Mouse (Mus musculus) neural tube, embryonic 13.5 days (tissue): ENCODE measurements at regions not wholly inside any gene's neighbourhood (a gene's known extent, or its start where the extent isn't known, plus 50 kb on each side); places are given as distances from the start of the nearest gene placed in this dataset.

Source experiments
- ATAC-seq: fragments of 200-750 bp; cut with Nextera tagmentation; 2 replicates; pipeline ENCODE4 v1.8.0; 2017; ENCODE audit warnings: low read depth, mild to moderate bottlenecking, moderate TSS enrichment, moderate library complexity
- H3K27ac ChIP-seq: fragments of 300-500 bp; sonication (generic); replicated peaks from 2 replicates; pipeline ENCODE4 v1.5.1; 2015; ENCODE audit warnings: moderate library complexity, mild to moderate bottlenecking, inconsistent platforms
- H3K27me3 ChIP-seq: fragments of 300-500 bp; sonication (generic); 2 replicates; pipeline ENCODE4 v1.6.1; 2015; ENCODE audit warnings: mild to moderate bottlenecking, inconsistent platforms
- H3K36me3 ChIP-seq: fragments of 300-500 bp; sonication (generic); 2 replicates; pipeline ENCODE4 v1.6.1; 2015; ENCODE audit warnings: mild to moderate bottlenecking, inconsistent platforms
- H3K4me1 ChIP-seq: fragments of 300-500 bp; sonication (generic); replicated peaks from 2 replicates; pipeline ENCODE4 v1.6.1; 2015; ENCODE audit warnings: inconsistent platforms
- H3K4me2 ChIP-seq: fragments of 300-500 bp; sonication (generic); 2 replicates; pipeline ENCODE4 v1.6.1; 2015; ENCODE audit warnings: inconsistent platforms, mild to moderate bottlenecking, moderate library complexity
- H3K4me3 ChIP-seq: fragments of 300-500 bp; sonication (generic); 2 replicates; pipeline ENCODE4 v1.5.1; 2015; ENCODE audit warnings: mild to moderate bottlenecking, inconsistent platforms
- H3K9ac ChIP-seq: fragments of 300-500 bp; sonication (generic); 2 replicates; pipeline ENCODE4 v1.6.1; 2015; ENCODE audit warnings: moderate library complexity, mild to moderate bottlenecking, inconsistent platforms
- H3K9me3 ChIP-seq: fragments of 300-500 bp; sonication (generic); 2 replicates; pipeline ENCODE4 v1.6.1; 2016; ENCODE audit warnings: inconsistent platforms
- WGBS: fragments of 180-500 bp; shearing (Covaris S2); methylation state at CpG from one replicate; pipeline ENCODE4 v1.1.7; 2015; 5-methylcytosine and 5-hydroxymethylcytosine counted together

- no peak overlapping the region for H3K9ac ChIP-seq
- no peaks in the 10 kb centered on the region for H3K4me1 ChIP-seq
- H3K36me3 ChIP-seq: no peaks in the 10 kb centered on the region
- no peaks in the 10 kb centered on the region for H3K9me3 ChIP-seq
- no peak for ATAC-seq
- no peak overlapping the region for H3K27ac ChIP-seq
- H3K4me3 ChIP-seq: no peak overlapping the region
- H3K4me2 ChIP-seq: no peak overlapping the region
- no peaks in the 10 kb centered on the region for H3K27me3 ChIP-seq
- 92% methylated on average over 2 of the region's 2 CpGs for WGBS
These were observed 2599.4 kb upstream of the Gm7489 start for GRCm38 (mm10) chr15:51285334-51285733.

- H3K4me2 ChIP-seq: no peak overlapping the region
- ATAC-seq: no peak
These were observed 2598.4 kb upstream of the Gm7489 start for GRCm38 (mm10) chr15:51286352-51286751.

GRCm38 (mm10) chr15:51288911-51289432 is 2595.7 kb upstream of the Gm7489 start:
- no peaks in the 10 kb centered on the region for H3K27me3 ChIP-seq
- H3K9me3 ChIP-seq: no peaks in the 10 kb centered on the region
- no peak overlapping the region for H3K9ac ChIP-seq
- no peak overlapping the region for H3K27ac ChIP-seq
- H3K36me3 ChIP-seq: no peaks in the 10 kb centered on the region
- no peaks in the 10 kb centered on the region for H3K4me1 ChIP-seq
- H3K4me3 ChIP-seq: no peak overlapping the region
- 49% methylated on average over 9 of the region's 9 CpGs for WGBS
- H3K4me2 ChIP-seq: no peak overlapping the region
- no peak for ATAC-seq

More at GRCm38 (mm10) chr15:51286352-51286751, 2598.4 kb upstream of the Gm7489 start:
- Histone ChIP-seq H3K4me1 (no peaks in the 10 kb centered on the region), H3K36me3 (no peaks in the 10 kb centered on the region), H3K27ac (no peak overlapping the region), H3K4me3 (no peak overlapping the region), H3K9me3 (no peaks in the 10 kb centered on the region), H3K9ac (no peak overlapping the region), H3K27me3 (no peaks in the 10 kb centered on the region)
- WGBS: 86% methylated on average over 3 of the region's 3 CpGs

GRCm38 (mm10) chr15:51289916-51290315 is 2594.8 kb upstream of the Gm7489 start:
- H3K27me3 ChIP-seq: no peaks in the 10 kb centered on the region
- no peak for ATAC-seq
- no peaks in the 10 kb centered on the region for H3K4me1 ChIP-seq
- 85% methylated on average over 9 of the region's 9 CpGs for WGBS
- no peak overlapping the region for H3K4me2 ChIP-seq
- H3K9me3 ChIP-seq: no peaks in the 10 kb centered on the region
- no peaks in the 10 kb centered on the region for H3K36me3 ChIP-seq
- no peak overlapping the region for H3K27ac ChIP-seq
- no peak overlapping the region for H3K4me3 ChIP-seq
- H3K9ac ChIP-seq: no peak overlapping the region

- Histone ChIP-seq H3K9me3 (no peaks in the 10 kb centered on the region), H3K27me3 (no peaks in the 10 kb centered on the region), H3K9ac (no peak overlapping the region), H3K4me2 (no peak overlapping the region), H3K36me3 (no peaks in the 10 kb centered on the region), H3K4me1 (no peaks in the 10 kb centered on the region), H3K27ac (no peak overlapping the region), H3K4me3 (no peak overlapping the region)
- WGBS: 94% methylated on average over 6 of the region's 6 CpGs
- ATAC-seq: no peak
These were observed 2593.5 kb upstream of the Gm7489 start for GRCm38 (mm10) chr15:51291183-51291582.

GRCm38 (mm10) chr15:51296841-51297240 is 2587.9 kb upstream of the Gm7489 start:
- Histone ChIP-seq H3K9ac (no peak overlapping the region), H3K9me3 (no peaks in the 10 kb centered on the region), H3K27ac (no peak overlapping the region), H3K4me2 (no peak overlapping the region), H3K27me3 (no peaks in the 10 kb centered on the region), H3K36me3 (no peaks in the 10 kb centered on the region), H3K4me3 (no peak overlapping the region), H3K4me1 (no peaks in the 10 kb centered on the region)
- ATAC-seq: no peak

GRCm38 (mm10) chr15:51318072-51318471 is 2566.6 kb upstream of the Gm7489 start:
- Histone ChIP-seq H3K27ac (no peak overlapping the region), H3K9me3 (no peaks in the 10 kb centered on the region), H3K36me3 (no peaks in the 10 kb centered on the region), H3K27me3 (no peaks in the 10 kb centered on the region), H3K9ac (no peak overlapping the region), H3K4me1 (no peaks in the 10 kb centered on the region), H3K4me2 (no peak overlapping the region), H3K4me3 (no peak overlapping the region)
- no peak for ATAC-seq
- 88% methylated on average over 1 of the region's 1 CpGs for WGBS

- H3K4me3 ChIP-seq: no peak overlapping the region
- no peaks in the 10 kb centered on the region for H3K9me3 ChIP-seq
These were observed 2565.9 kb upstream of the Gm7489 start for GRCm38 (mm10) chr15:51318760-51319159.

GRCm38 (mm10) chr15:51320366-51320894 is 2564.3 kb upstream of the Gm7489 start:
- WGBS: 59% methylated on average over 10 of the region's 10 CpGs
- H3K27ac ChIP-seq: no peak overlapping the region
- no peak overlapping the region for H3K9ac ChIP-seq
- H3K27me3 ChIP-seq: no peaks in the 10 kb centered on the region
- H3K4me1 ChIP-seq: no peaks in the 10 kb centered on the region
- H3K4me2 ChIP-seq: no peak overlapping the region
- no peaks in the 10 kb centered on the region for H3K9me3 ChIP-seq
- no peaks in the 10 kb centered on the region for H3K36me3 ChIP-seq
- no peak for ATAC-seq
- H3K4me3 ChIP-seq: no peak overlapping the region

More at GRCm38 (mm10) chr15:51318760-51319159, 2565.9 kb upstream of the Gm7489 start:
- ATAC-seq: no peak
- Histone ChIP-seq H3K27me3 (no peaks in the 10 kb centered on the region), H3K36me3 (no peaks in the 10 kb centered on the region), H3K4me1 (no peaks in the 10 kb centered on the region), H3K4me2 (no peak overlapping the region), H3K27ac (no peak overlapping the region), H3K9ac (no peak overlapping the region)
- 85% methylated on average over 2 of the region's 2 CpGs for WGBS

- H3K36me3 ChIP-seq: no peaks in the 10 kb centered on the region
- no peak overlapping the region for H3K9ac ChIP-seq
- no peak overlapping the region for H3K4me3 ChIP-seq
- no peak overlapping the region for H3K4me2 ChIP-seq
- H3K27ac ChIP-seq: no peak overlapping the region
- no peaks in the 10 kb centered on the region for H3K27me3 ChIP-seq
- no peak for ATAC-seq
- no peaks in the 10 kb centered on the region for H3K9me3 ChIP-seq
- whole genome bisulfite sequencing: 79% methylated on average over 5 of the region's 5 CpGs
- no peaks in the 10 kb centered on the region for H3K4me1 ChIP-seq
These were observed 2561.4 kb upstream of the Gm7489 start for GRCm38 (mm10) chr15:51323284-51323683.

GRCm38 (mm10) chr15:51324211-51324610 is 2560.5 kb upstream of the Gm7489 start:
- no peaks in the 10 kb centered on the region for H3K9me3 ChIP-seq
- no peak overlapping the region for H3K9ac ChIP-seq
- no peaks in the 10 kb centered on the region for H3K4me1 ChIP-seq
- H3K27me3 ChIP-seq: no peaks in the 10 kb centered on the region
- 87% methylated on average over 5 of the region's 5 CpGs for WGBS
- no peaks in the 10 kb centered on the region for H3K36me3 ChIP-seq
- no peak overlapping the region for H3K4me2 ChIP-seq
- H3K27ac ChIP-seq: no peak overlapping the region
- no peak overlapping the region for H3K4me3 ChIP-seq
- ATAC-seq: no peak

GRCm38 (mm10) chr15:51327702-51328101 is 2557.0 kb upstream of the Gm7489 start:
- no peaks in the 10 kb centered on the region for H3K9me3 ChIP-seq
- no peaks in the 10 kb centered on the region for H3K36me3 ChIP-seq
- no peak overlapping the region for H3K4me2 ChIP-seq
- H3K27ac ChIP-seq: no peak overlapping the region
- no peaks in the 10 kb centered on the region for H3K4me1 ChIP-seq
- WGBS: 55% methylated on average over 5 of the region's 5 CpGs
- H3K4me3 ChIP-seq: no peak overlapping the region
- ATAC-seq: no peak
- no peak overlapping the region for H3K9ac ChIP-seq
- H3K27me3 ChIP-seq: no peaks in the 10 kb centered on the region

- no peak overlapping the region for H3K4me3 ChIP-seq
- no peak overlapping the region for H3K9ac ChIP-seq
- H3K36me3 ChIP-seq: no peaks in the 10 kb centered on the region
- no peak overlapping the region for H3K27ac ChIP-seq
- H3K27me3 ChIP-seq: no peaks in the 10 kb centered on the region
- 67% methylated on average over 1 of the region's 1 CpGs for WGBS
- H3K4me2 ChIP-seq: no peak overlapping the region
- H3K9me3 ChIP-seq: no peaks in the 10 kb centered on the region
- ATAC-seq: no peak
- H3K4me1 ChIP-seq: no peaks in the 10 kb centered on the region
These were observed 2548.3 kb upstream of the Gm7489 start for GRCm38 (mm10) chr15:51336441-51336840.
